Mouse (Mus musculus) Muller cell, postnatal 12 days (primary cell): ENCODE measurements around the gene Ptgfr.

Experiments
- DNase-seq: peaks from one replicate; pipeline ENCODE4 v3.0.0-alpha.2; 2015; ENCODE audit errors: inconsistent ontology term

Gene Ptgfr

GRCm38 (mm10) chr3:151836871-151837680 lies at the start of gene Ptgfr:
TSS of gene Ptgfr (minus strand) at chr3:151837630.
- peak; percentile 79 for DNase-seq

GRCm38 (mm10) chr3:151883881-151884280 lies 46.5 kb upstream of the Ptgfr start:
- no peak for DNase-seq

- no peak for DNase-seq
These were observed 42.6 kb upstream of the Ptgfr start for GRCm38 (mm10) chr3:151879981-151880380.

GRCm38 (mm10) chr3:151868970-151869369 lies 31.5 kb upstream of the Ptgfr start:
- DNase-seq: no peak

- no peak for DNase-seq
These were observed 13.9 kb upstream of the Ptgfr start for GRCm38 (mm10) chr3:151851344-151851743.

GRCm38 (mm10) chr3:151850621-151851020 lies 13.2 kb upstream of the Ptgfr start:
- no peak for DNase-seq

GRCm38 (mm10) chr3:151846292-151846691 lies 8.9 kb upstream of the Ptgfr start:
- DNase-seq: no peak

- no peak for DNase-seq
These were observed 7.1 kb upstream of the Ptgfr start for GRCm38 (mm10) chr3:151844361-151845154.

GRCm38 (mm10) chr3:151840688-151841087 lies 3.3 kb upstream of the Ptgfr start:
- DNase-seq: peak; percentile 43

GRCm38 (mm10) chr3:151838372-151838771 lies 942 bp upstream of the Ptgfr start:
- no peak for DNase-seq

GRCm38 (mm10) chr3:151837749-151838148 lies 319 bp upstream of the Ptgfr start:
- DNase-seq: no peak

- DNase-seq: no peak
These were observed 979 bp downstream of the Ptgfr start for GRCm38 (mm10) chr3:151836451-151836850.

- DNase-seq: no peak
These were observed 1.6 kb downstream of the Ptgfr start for GRCm38 (mm10) chr3:151835831-151836230.

GRCm38 (mm10) chr3:151827950-151828610 lies 9.3 kb downstream of the Ptgfr start:
- no peak for DNase-seq

- DNase-seq: no peak
These were observed 17.6 kb downstream of the Ptgfr start for GRCm38 (mm10) chr3:151819811-151820210.

GRCm38 (mm10) chr3:151818265-151818664 lies 19.2 kb downstream of the Ptgfr start:
- no peak for DNase-seq

- no peak for DNase-seq
These were observed 28.8 kb downstream of the Ptgfr start for GRCm38 (mm10) chr3:151808613-151809012.

GRCm38 (mm10) chr3:151788622-151789021 lies 48.8 kb downstream of the Ptgfr start:
- DNase-seq: no peak

GRCm38 (mm10) chr3:151775089-151775488 lies 62.3 kb downstream of the Ptgfr start:
- peak; percentile 35 for DNase-seq

- peak; percentile 20 for DNase-seq
These were observed 66.4 kb downstream of the Ptgfr start for GRCm38 (mm10) chr3:151771074-151771473.

GRCm38 (mm10) chr3:151749737-151750136 lies 87.7 kb downstream of the Ptgfr start, which contains the start of gene Ifi44:
TSS of gene Ifi44 (minus strand) at chr3:151749960.
- no peak for DNase-seq

- DNase-seq: no peak
These were observed 88.9 kb downstream of the Ptgfr start for GRCm38 (mm10) chr3:151748514-151748913.
